ENCODE assay signal across 15 mouse cellular contexts in genomic region chr13:84047736-84048135, GRCm38 (mm10).
"Had no signal": no experiment of that assay in that cellular context is flagged by ENCODE, and none has a peak within 500 bp of the region (broad histone marks: within the 10 kb centered on the region; RNA-seq: fewer than 3 reads in every experiment).

No protein-coding gene starts in this region.

- H3K27ac ChIP-seq: neural tube, embryonic 15.5 days; stomach, embryonic 15.5 days; stomach, postnatal 0 days had no signal

- DNase-seq: retina, postnatal 1 day; right cerebral cortex, adult 18-20 months; right cerebral cortex, postnatal 14 days; right cerebral cortex, postnatal 25 days; right cerebral cortex, postnatal 4 days; spleen, adult 18-20 months; thymus, adult 18-20 months; thymus, adult 2 months; thymus, postnatal 14 days; thymus, postnatal 25 days; thymus, postnatal 36 days; thymus, postnatal 4 days had no signal

- H3K4me3 ChIP-seq: neural tube, embryonic 15.5 days; stomach, embryonic 15.5 days had no signal
